In genomic region chr17:45917647-45918046, GRCm38 (mm10) we compare ENCODE assay signal across 20 mouse cellular contexts.
"Had no signal": no experiment of that assay in that cellular context is flagged by ENCODE, and none has a peak within 500 bp of the region (broad histone marks: within the 10 kb centered on the region; RNA-seq: fewer than 3 reads in every experiment).

No protein-coding gene starts in this region.

- H3K9me3 ChIP-seq: liver, embryonic 15.5 days; midbrain, embryonic 13.5 days; neural tube, embryonic 13.5 days; stomach, embryonic 15.5 days had no signal

- H3K27me3 ChIP-seq: liver, embryonic 15.5 days; midbrain, embryonic 13.5 days; neural tube, embryonic 13.5 days; stomach, embryonic 15.5 days had no signal

- H3K9ac ChIP-seq: liver, embryonic 15.5 days; lung, embryonic 14.5 days; midbrain, embryonic 13.5 days; neural tube, embryonic 13.5 days; stomach, embryonic 15.5 days had no signal

- H3K4me3 ChIP-seq: liver, embryonic 15.5 days; megakaryocyte, embryonic 14.5 days; midbrain, embryonic 10.5 days; midbrain, embryonic 13.5 days; myocyte; neural tube, embryonic 13.5 days; stomach, embryonic 15.5 days had no signal

- H3K36me3 ChIP-seq: liver, embryonic 15.5 days; midbrain, embryonic 10.5 days; midbrain, embryonic 13.5 days; neural tube, embryonic 13.5 days; stomach, embryonic 15.5 days had no signal

- ATAC-seq: intestine, postnatal 0 days; lung, postnatal 0 days; midbrain, embryonic 13.5 days; midbrain, embryonic 16.5 days had no signal

- H3K4me2 ChIP-seq: liver, embryonic 15.5 days; lung, embryonic 14.5 days; midbrain, embryonic 13.5 days; neural tube, embryonic 13.5 days; stomach, embryonic 15.5 days had no signal

- DNase-seq: kidney, adult 2 months; kidney, postnatal 25 days; left cerebral cortex, postnatal 4 days; lung, embryonic 14.5 days; retina, postnatal 1 day; right cerebral cortex, postnatal 25 days; spleen, adult 18-20 months; thymus, postnatal 25 days had no signal

- H3K27ac ChIP-seq: kidney, postnatal 0 days; liver, embryonic 15.5 days; macrophage; midbrain, embryonic 10.5 days; midbrain, embryonic 13.5 days; neural tube, embryonic 13.5 days had no signal

- H3K4me1 ChIP-seq: midbrain, embryonic 13.5 days; neural tube, embryonic 13.5 days had no signal
